Mouse (Mus musculus): ENCODE data around the gene Tmem182. TPM values are rescaled to one million over a fixed set of nuclear protein-coding genes. Genes with fewer than 3 reads are reported as not detected.

The Tmem182 gene
- polyA plus RNA-seq, 1 experiment from 2014 or later, result 1.5 TPM

GRCm38 (mm10) chr1:40776763-40777162, 28.6 kb upstream of the Tmem182 start:
- Histone ChIP-seq H3K36me3 (peaks cover 8% of the 10 kb centered on the region; the same call in 1 of the 2 replicates), H3K27ac (no peak overlapping the region), H3K27me3 (no peaks in the 10 kb centered on the region), H3K9me3 (no peaks in the 10 kb centered on the region), H3K9ac (no peak overlapping the region), H3K4me1 (no peaks in the 10 kb centered on the region), H3K4me2 (no peak overlapping the region), H3K4me3 (no peak overlapping the region)
- WGBS, result 72% methylated on average over 3 of the region's 3 CpGs
- ATAC-seq (ENCODE audit: borderline replicate concordance, extremely low read depth, low FRiP score, low TSS enrichment), result no peak

- no peak for ATAC-seq (ENCODE audit: borderline replicate concordance, extremely low read depth, low FRiP score, low TSS enrichment)
- no peak overlapping the region for H3K9ac ChIP-seq
These were observed 22.0 kb upstream of the Tmem182 start for GRCm38 (mm10) chr1:40783450-40783849.

GRCm38 (mm10) chr1:40784306-40784705, 21.1 kb upstream of the Tmem182 start:
- no peak for ATAC-seq (ENCODE audit: borderline replicate concordance, extremely low read depth, low FRiP score, low TSS enrichment)
- no peak overlapping the region for H3K9ac ChIP-seq
- H3K27me3 ChIP-seq, result no peaks in the 10 kb centered on the region
- H3K4me1 ChIP-seq, result no peaks in the 10 kb centered on the region
- H3K9me3 ChIP-seq, result no peaks in the 10 kb centered on the region
- H3K27ac ChIP-seq, result no peak overlapping the region
- 88% methylated on average over 9 of the region's 9 CpGs for WGBS
- H3K4me3 ChIP-seq, result no peak overlapping the region
- H3K36me3 ChIP-seq, result no peaks in the 10 kb centered on the region
- no peak overlapping the region for H3K4me2 ChIP-seq

More at GRCm38 (mm10) chr1:40783450-40783849, 22.0 kb upstream of the Tmem182 start:
- Histone ChIP-seq H3K4me1 (no peaks in the 10 kb centered on the region), H3K9me3 (no peaks in the 10 kb centered on the region), H3K36me3 (peaks cover 8% of the 10 kb centered on the region; the same call in 1 of the 2 replicates), H3K27me3 (no peaks in the 10 kb centered on the region), H3K27ac (no peak overlapping the region), H3K4me2 (no peak overlapping the region), H3K4me3 (no peak overlapping the region)
- 91% methylated on average over 7 of the region's 7 CpGs for WGBS

- WGBS, result 76% methylated on average over 11 of the region's 11 CpGs
- H3K36me3 ChIP-seq, result no peaks in the 10 kb centered on the region
- H3K27ac ChIP-seq, result no peak overlapping the region
- no peak overlapping the region for H3K4me3 ChIP-seq
- no peaks in the 10 kb centered on the region for H3K27me3 ChIP-seq
- no peak overlapping the region for H3K4me2 ChIP-seq
- H3K4me1 ChIP-seq, result no peaks in the 10 kb centered on the region
- ATAC-seq (ENCODE audit: borderline replicate concordance, extremely low read depth, low FRiP score, low TSS enrichment), result no peak
- no peaks in the 10 kb centered on the region for H3K9me3 ChIP-seq
- no peak overlapping the region for H3K9ac ChIP-seq
These were observed 19.4 kb upstream of the Tmem182 start for GRCm38 (mm10) chr1:40785876-40786445.

- Histone ChIP-seq H3K27me3 (no peaks in the 10 kb centered on the region), H3K27ac (no peak overlapping the region), H3K4me3 (no peak overlapping the region), H3K4me2 (no peak overlapping the region), H3K36me3 (no peaks in the 10 kb centered on the region), H3K9ac (no peak overlapping the region), H3K4me1 (no peaks in the 10 kb centered on the region), H3K9me3 (no peaks in the 10 kb centered on the region)
- WGBS, result 82% methylated on average over 6 of the region's 6 CpGs
- ATAC-seq (ENCODE audit: borderline replicate concordance, extremely low read depth, low FRiP score, low TSS enrichment), result no peak
These were observed 16.4 kb upstream of the Tmem182 start for GRCm38 (mm10) chr1:40788956-40789355.

- Histone ChIP-seq H3K36me3 (no peaks in the 10 kb centered on the region), H3K9ac (no peak overlapping the region; the same call in 1 of the 2 replicates), H3K4me1 (no peaks in the 10 kb centered on the region), H3K9me3 (no peaks in the 10 kb centered on the region), H3K27me3 (no peaks in the 10 kb centered on the region), H3K27ac (no peak overlapping the region), H3K4me2 (peak overlapping the region; percentile 58), H3K4me3 (peak overlapping the region; percentile 72)
- no peak for ATAC-seq (ENCODE audit: borderline replicate concordance, extremely low read depth, low FRiP score, low TSS enrichment)
- WGBS, result 48% methylated on average over 5 of the region's 5 CpGs
These were observed 15.7 kb upstream of the Tmem182 start for GRCm38 (mm10) chr1:40789666-40790233.

- no peaks in the 10 kb centered on the region for H3K27me3 ChIP-seq
- H3K9ac ChIP-seq, result peak within 1 kb of the TSS; percentile 48
- ATAC-seq (ENCODE audit: borderline replicate concordance, extremely low read depth, low FRiP score, low TSS enrichment), result peak; percentile 96
- H3K4me3 ChIP-seq, result peak within 1 kb of the TSS; percentile 72
- 5% methylated on average over 38 of the region's 38 CpGs for WGBS
- no peaks in the 10 kb centered on the region for H3K4me1 ChIP-seq
- peak within 1 kb of the TSS; percentile 58 for H3K4me2 ChIP-seq
- no peaks in the 10 kb centered on the region for H3K9me3 ChIP-seq
- no peak within 1 kb of the TSS for H3K27ac ChIP-seq
- no peaks in the 10 kb centered on the region for H3K36me3 ChIP-seq
These were observed 14.9 kb upstream of the Tmem182 start, which contains the start of gene Mfsd9 for GRCm38 (mm10) chr1:40790324-40791141. Mfsd9 (minus strand) TSS chr1:40790687.

GRCm38 (mm10) chr1:40795508-40795907, 9.9 kb upstream of the Tmem182 start:
- Histone ChIP-seq H3K27ac (no peak overlapping the region), H3K9ac (no peak overlapping the region), H3K9me3 (no peaks in the 10 kb centered on the region), H3K4me1 (no peaks in the 10 kb centered on the region), H3K4me3 (no peak overlapping the region), H3K27me3 (no peaks in the 10 kb centered on the region), H3K4me2 (no peak overlapping the region), H3K36me3 (no peaks in the 10 kb centered on the region)
- no peak for ATAC-seq (ENCODE audit: borderline replicate concordance, extremely low read depth, low FRiP score, low TSS enrichment)
- WGBS, result 92% methylated on average over 1 of the region's 1 CpGs

- Histone ChIP-seq H3K4me2 (no peak overlapping the region), H3K36me3 (no peaks in the 10 kb centered on the region), H3K4me3 (no peak overlapping the region), H3K9ac (no peak overlapping the region), H3K9me3 (no peaks in the 10 kb centered on the region), H3K27ac (no peak overlapping the region), H3K27me3 (no peaks in the 10 kb centered on the region), H3K4me1 (no peaks in the 10 kb centered on the region)
- WGBS, result 18% methylated on average over 5 of the region's 5 CpGs
- no peak for ATAC-seq (ENCODE audit: borderline replicate concordance, extremely low read depth, low FRiP score, low TSS enrichment)
These were observed 8.1 kb upstream of the Tmem182 start for GRCm38 (mm10) chr1:40797348-40797747.

- Histone ChIP-seq H3K9me3 (no peaks in the 10 kb centered on the region), H3K9ac (no peak overlapping the region), H3K36me3 (no peaks in the 10 kb centered on the region), H3K27ac (no peak overlapping the region), H3K4me2 (no peak overlapping the region), H3K4me1 (no peaks in the 10 kb centered on the region), H3K4me3 (no peak overlapping the region), H3K27me3 (no peaks in the 10 kb centered on the region)
- no peak for ATAC-seq (ENCODE audit: borderline replicate concordance, extremely low read depth, low FRiP score, low TSS enrichment)
- WGBS, result 90% methylated on average over 8 of the region's 8 CpGs
These were observed 6.3 kb upstream of the Tmem182 start for GRCm38 (mm10) chr1:40799121-40799520.

- no peak overlapping the region for H3K4me3 ChIP-seq
- no peaks in the 10 kb centered on the region for H3K36me3 ChIP-seq
- no peak overlapping the region for H3K4me2 ChIP-seq
- H3K9ac ChIP-seq, result no peak overlapping the region
- no peaks in the 10 kb centered on the region for H3K4me1 ChIP-seq
- H3K9me3 ChIP-seq, result no peaks in the 10 kb centered on the region
- ATAC-seq (ENCODE audit: borderline replicate concordance, extremely low read depth, low FRiP score, low TSS enrichment), result no peak
- 72% methylated on average over 5 of the region's 5 CpGs for WGBS
- no peaks in the 10 kb centered on the region for H3K27me3 ChIP-seq
- no peak overlapping the region for H3K27ac ChIP-seq
These were observed 4.5 kb upstream of the Tmem182 start for GRCm38 (mm10) chr1:40800908-40801307.

- ATAC-seq (ENCODE audit: borderline replicate concordance, extremely low read depth, low FRiP score, low TSS enrichment), result no peak
These were observed 2.6 kb upstream of the Tmem182 start for GRCm38 (mm10) chr1:40802759-40803158.

More at GRCm38 (mm10) chr1:40802759-40803158, 2.6 kb upstream of the Tmem182 start:
- Histone ChIP-seq H3K9ac (no peak overlapping the region), H3K9me3 (no peaks in the 10 kb centered on the region), H3K27ac (no peak overlapping the region), H3K27me3 (no peaks in the 10 kb centered on the region), H3K4me2 (no peak overlapping the region), H3K4me1 (no peaks in the 10 kb centered on the region), H3K36me3 (no peaks in the 10 kb centered on the region), H3K4me3 (no peak overlapping the region)
- WGBS, result 18% methylated on average over 3 of the region's 3 CpGs
